Mouse (Mus musculus) adipose tissue, adult 10 weeks (tissue): ENCODE data around the gene Adgrg2. TPM values are rescaled to one million over a fixed set of nuclear protein-coding genes. Genes with fewer than 3 reads are reported as not detected.

Experiments
- polyA plus RNA-seq: library from polyadenylated mRNA; stranded (reverse); fragments of 350-450 nt; fragmentation: Illumina TruSeq; extraction: RNeasy Lipid Tissue Mini Kit (QIAGEN cat#74804); gene quantifications from one replicate; pipeline ENCODE4 v1.2.3, GENCODE M21; 2014; ENCODE audit warnings: low read depth, low replicate concordance

Gene Adgrg2
- 448 TPM for polyA plus RNA-seq

GRCm38 (mm10) chrX:160390464-160390956, at the start of gene Adgrg2:
Gene Adgrg2, plus strand, starts transcription at chrX:160390690.

GRCm38 (mm10) chrX:160502048-160503041, 111.9 kb downstream of the Adgrg2 start, which contains the start of gene Phka2:
Gene Phka2, plus strand, starts transcription at chrX:160502166.

Other genes with a start within 250 kb of the Adgrg2 start
- gene Phka2, start 111.5 kb downstream of the Adgrg2 start, polyA plus RNA-seq, result 25.6 TPM